Mouse (Mus musculus): ENCODE results near the gene Fbxo11.

Gene Fbxo11

GRCm38 (mm10) chr17:88065031-88065800 is at the start of gene Fbxo11:
Fbxo11 (minus strand) TSS chr17:88065291.
- DNase-seq = peak; percentile 73

- DNase-seq = no peak
These were observed 48.8 kb upstream of the Fbxo11 start for GRCm38 (mm10) chr17:88113883-88114229.

- no peak for DNase-seq
These were observed 48.2 kb upstream of the Fbxo11 start for GRCm38 (mm10) chr17:88113015-88113882.

- DNase-seq = peak; percentile 45
These were observed 47.0 kb upstream of the Fbxo11 start for GRCm38 (mm10) chr17:88111865-88112645.

GRCm38 (mm10) chr17:88111081-88111796 is 46.1 kb upstream of the Fbxo11 start:
- DNase-seq = no peak

- DNase-seq = peak; percentile 18
These were observed 42.6 kb upstream of the Fbxo11 start for GRCm38 (mm10) chr17:88107708-88108107.

GRCm38 (mm10) chr17:88106365-88106764 is 41.3 kb upstream of the Fbxo11 start:
- DNase-seq = no peak

GRCm38 (mm10) chr17:88102597-88102996 is 37.5 kb upstream of the Fbxo11 start:
- no peak for DNase-seq

GRCm38 (mm10) chr17:88098181-88098852 is 33.2 kb upstream of the Fbxo11 start:
- DNase-seq = no peak

- no peak for DNase-seq
These were observed 32.5 kb upstream of the Fbxo11 start for GRCm38 (mm10) chr17:88097543-88097942.

- DNase-seq = no peak
These were observed 31.8 kb upstream of the Fbxo11 start for GRCm38 (mm10) chr17:88096809-88097399.

GRCm38 (mm10) chr17:88095517-88096198 is 30.6 kb upstream of the Fbxo11 start:
- DNase-seq = no peak

- no peak for DNase-seq
These were observed 29.2 kb upstream of the Fbxo11 start for GRCm38 (mm10) chr17:88094327-88094726.

- no peak for DNase-seq
These were observed 28.7 kb upstream of the Fbxo11 start for GRCm38 (mm10) chr17:88093798-88094197.

- peak; percentile 14 for DNase-seq
These were observed 20.9 kb upstream of the Fbxo11 start for GRCm38 (mm10) chr17:88085976-88086375.

GRCm38 (mm10) chr17:88081446-88081845 is 16.4 kb upstream of the Fbxo11 start:
- DNase-seq = no peak

- no peak for DNase-seq
These were observed 14.7 kb upstream of the Fbxo11 start for GRCm38 (mm10) chr17:88079771-88080170.

- DNase-seq = no peak
These were observed 7.0 kb upstream of the Fbxo11 start for GRCm38 (mm10) chr17:88072047-88072446.

GRCm38 (mm10) chr17:88068024-88068719 is 3.1 kb upstream of the Fbxo11 start:
- DNase-seq = no peak

- DNase-seq = peak; percentile 44
These were observed 2.3 kb upstream of the Fbxo11 start for GRCm38 (mm10) chr17:88067202-88067901.

Measured in thymus, postnatal 14 days (tissue).